Mouse (Mus musculus): ENCODE measurements around the gene Ttc33. TPM values are rescaled to one million over a fixed set of nuclear protein-coding genes. Genes with fewer than 3 reads are reported as not detected.

Ttc33 gene
- total RNA-seq, 1 experiment = 24.2 TPM

GRCm38 (mm10) chr15:5165121-5165773 is 20.1 kb upstream of the Ttc33 start:
- Histone ChIP-seq H3K4me3 (ENCODE audit: insufficient read depth in 1 of 2, low read depth in 1 of 2, low read length in 2 of 2, poor library complexity in 1 of 2, severe bottlenecking in 1 of 2) (no peak overlapping the region), H3K9ac (ENCODE audit: insufficient read depth, low read depth, low read length, poor library complexity, severe bottlenecking) (no peak overlapping the region), H3K27ac (ENCODE audit: insufficient read depth, low read depth, low read length, poor library complexity, severe bottlenecking) (no peak overlapping the region), H3K4me1 (ENCODE audit: control insufficient read depth in 2 of 2, insufficient read depth in 2 of 2, low read length in 2 of 2, poor library complexity in 1 of 2) (no peaks in the 10 kb centered on the region), H3K9me3 (ENCODE audit: control insufficient read depth, insufficient read depth, low read depth, low read length) (no peaks in the 10 kb centered on the region), H3K36me3 (ENCODE audit: control insufficient read depth, insufficient read depth, low read length, poor library complexity, severe bottlenecking) (peaks cover 15% of the 10 kb centered on the region)
- in situ Hi-C loops (cut with MboI; ENCODE audit: low sequenced_read_pairs in 2 of 2, unreplicated experiment in 2 of 2) = no loop called here
- no peak for TF ChIP-seq MAFK (IDR thresholded peaks at IDR 0.05; ENCODE audit: insufficient read depth, low read depth, low read length)
- no peak for TF ChIP-seq HCFC1 (IDR thresholded peaks at IDR 0.05; ENCODE audit: borderline replicate concordance, insufficient read depth, low read length)
- no peak for TF ChIP-seq ZC3H11A (IDR thresholded peaks at IDR 0.05; ENCODE audit: borderline replicate concordance, low read depth, low read length)
- TF ChIP-seq ZNF384 (IDR thresholded peaks at IDR 0.05; ENCODE audit: low read depth, low read length) = no peak
- TF ChIP-seq CHD2 (IDR thresholded peaks at IDR 0.05; ENCODE audit: low read depth, low read length) = no peak
- no peak for DNase-seq (ENCODE audit: low read depth, low spot score)

GRCm38 (mm10) chr15:5173217-5173820 is 12.0 kb upstream of the Ttc33 start:
- Histone ChIP-seq H3K4me1 (ENCODE audit: control insufficient read depth in 2 of 2, insufficient read depth in 2 of 2, low read length in 2 of 2, poor library complexity in 1 of 2) (no peaks in the 10 kb centered on the region), H3K4me3 (ENCODE audit: insufficient read depth in 1 of 2, low read depth in 1 of 2, low read length in 2 of 2, poor library complexity in 1 of 2, severe bottlenecking in 1 of 2) (no peak overlapping the region), H3K36me3 (ENCODE audit: control insufficient read depth, insufficient read depth, low read length, poor library complexity, severe bottlenecking) (peaks cover 25% of the 10 kb centered on the region), H3K9ac (ENCODE audit: insufficient read depth, low read depth, low read length, poor library complexity, severe bottlenecking) (no peak overlapping the region), H3K27ac (ENCODE audit: insufficient read depth, low read depth, low read length, poor library complexity, severe bottlenecking) (no peak overlapping the region), H3K9me3 (ENCODE audit: control insufficient read depth, insufficient read depth, low read depth, low read length) (no peaks in the 10 kb centered on the region)
- TF ChIP-seq ZC3H11A (IDR thresholded peaks at IDR 0.05; ENCODE audit: borderline replicate concordance, low read depth, low read length) = no peak
- no peak for TF ChIP-seq MAFK (IDR thresholded peaks at IDR 0.05; ENCODE audit: insufficient read depth, low read depth, low read length)
- TF ChIP-seq ZNF384 (IDR thresholded peaks at IDR 0.05; ENCODE audit: low read depth, low read length) = no peak
- TF ChIP-seq HCFC1 (IDR thresholded peaks at IDR 0.05; ENCODE audit: borderline replicate concordance, insufficient read depth, low read length) = no peak
- TF ChIP-seq CHD2 (IDR thresholded peaks at IDR 0.05; ENCODE audit: low read depth, low read length) = no peak
- in situ Hi-C loops (cut with MboI; ENCODE audit: low sequenced_read_pairs in 2 of 2, unreplicated experiment in 2 of 2) = no loop called here
- DNase-seq (ENCODE audit: low read depth, low spot score) = no peak

GRCm38 (mm10) chr15:5184668-5185330 is 526 bp upstream of the Ttc33 start:
- no peak for DNase-seq (ENCODE audit: low read depth, low spot score)
- in situ Hi-C loops (cut with MboI; ENCODE audit: low sequenced_read_pairs in 2 of 2, unreplicated experiment in 2 of 2) = no loop called here
- Histone ChIP-seq H3K4me3 (ENCODE audit: insufficient read depth in 1 of 2, low read depth in 1 of 2, low read length in 2 of 2, poor library complexity in 1 of 2, severe bottlenecking in 1 of 2) (peak overlapping the region; percentile 76 to 95), H3K4me1 (ENCODE audit: control insufficient read depth in 2 of 2, insufficient read depth in 2 of 2, low read length in 2 of 2, poor library complexity in 1 of 2) (peaks cover 0 to 7% of the 10 kb centered on the region in 2 experiments; a peak in 2 of 4 replicates), H3K9ac (ENCODE audit: insufficient read depth, low read depth, low read length, poor library complexity, severe bottlenecking) (peak overlapping the region; percentile 88), H3K27ac (ENCODE audit: insufficient read depth, low read depth, low read length, poor library complexity, severe bottlenecking) (peak overlapping the region; percentile 41; the same call in 1 of the 2 replicates), H3K9me3 (ENCODE audit: control insufficient read depth, insufficient read depth, low read depth, low read length) (no peaks in the 10 kb centered on the region), H3K36me3 (ENCODE audit: control insufficient read depth, insufficient read depth, low read length, poor library complexity, severe bottlenecking) (no peaks in the 10 kb centered on the region; the same call in none of the 2 replicates)
- TF ChIP-seq CHD2 (IDR thresholded peaks at IDR 0.05; ENCODE audit: low read depth, low read length) (no peak), ZNF384 (IDR thresholded peaks at IDR 0.05; ENCODE audit: low read depth, low read length) (no peak), HCFC1 (IDR thresholded peaks at IDR 0.05; ENCODE audit: borderline replicate concordance, insufficient read depth, low read length) (no peak), MAFK (IDR thresholded peaks at IDR 0.05; ENCODE audit: insufficient read depth, low read depth, low read length) (no peak), ZC3H11A (IDR thresholded peaks at IDR 0.05; ENCODE audit: borderline replicate concordance, low read depth, low read length) (no peak)

GRCm38 (mm10) chr15:5186293-5186675 is 959 bp downstream of the Ttc33 start:
- Histone ChIP-seq H3K4me3 (ENCODE audit: insufficient read depth in 1 of 2, low read depth in 1 of 2, low read length in 2 of 2, poor library complexity in 1 of 2, severe bottlenecking in 1 of 2) (peak overlapping the region; percentile 76 to 95), H3K9me3 (ENCODE audit: control insufficient read depth, insufficient read depth, low read depth, low read length) (no peaks in the 10 kb centered on the region), H3K36me3 (ENCODE audit: control insufficient read depth, insufficient read depth, low read length, poor library complexity, severe bottlenecking) (peaks cover 3% of the 10 kb centered on the region), H3K4me1 (ENCODE audit: control insufficient read depth in 2 of 2, insufficient read depth in 2 of 2, low read length in 2 of 2, poor library complexity in 1 of 2) (peaks cover 0 to 7% of the 10 kb centered on the region in 2 experiments; a peak in 2 of 4 replicates), H3K27ac (ENCODE audit: insufficient read depth, low read depth, low read length, poor library complexity, severe bottlenecking) (0 out of 2 replicates have a peak overlapping the region, but pooled peaks have one; percentile 41), H3K9ac (ENCODE audit: insufficient read depth, low read depth, low read length, poor library complexity, severe bottlenecking) (peak overlapping the region; percentile 88)
- in situ Hi-C loops (cut with MboI; ENCODE audit: low sequenced_read_pairs in 2 of 2, unreplicated experiment in 2 of 2) = no loop called here
- no peak for DNase-seq (ENCODE audit: low read depth, low spot score)
- TF ChIP-seq CHD2 (IDR thresholded peaks at IDR 0.05; ENCODE audit: low read depth, low read length) (no peak), HCFC1 (IDR thresholded peaks at IDR 0.05; ENCODE audit: borderline replicate concordance, insufficient read depth, low read length) (no peak)

Measured in ES-E14 (cell line).